Mouse (Mus musculus): ENCODE measurements at regions not wholly inside any gene's neighbourhood (a gene's known extent, or its start where the extent isn't known, plus 50 kb on each side); places are given as distances from the start of the nearest gene placed in this dataset.

DNA sequence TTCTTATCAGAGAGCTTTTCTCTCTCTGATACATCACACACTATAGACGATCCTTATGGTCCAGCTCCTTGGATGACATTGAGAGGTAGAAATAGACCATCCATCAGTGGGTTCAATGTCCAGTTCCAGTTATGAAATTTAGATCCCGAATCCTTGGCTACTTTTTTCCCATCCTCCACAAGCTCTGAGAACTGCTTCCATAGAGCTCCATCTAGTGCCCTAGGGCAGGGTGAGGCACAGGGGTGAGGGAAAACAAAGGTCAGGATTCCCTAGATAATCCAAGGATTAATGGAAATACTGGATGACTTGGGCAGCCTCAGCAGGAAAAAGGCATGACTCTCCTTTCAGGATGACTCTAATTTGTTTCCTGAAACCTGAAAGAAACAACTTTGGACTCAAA lies 732.1 kb downstream of the Gsdmc2 start:
- Histone ChIP-seq H3K4me3 (ENCODE audit: control insufficient read depth, low read depth, low read length) (no peak overlapping the region), H3K27ac (ENCODE audit: control insufficient read depth, insufficient read depth, low read depth, low read length) (no peak overlapping the region), H3K4me1 (ENCODE audit: control insufficient read depth, insufficient read depth, low read length) (no peaks in the 10 kb centered on the region), H3K27me3 (ENCODE audit: control insufficient read depth, insufficient read depth, low read length) (no peaks in the 10 kb centered on the region), H3K36me3 (ENCODE audit: control insufficient read depth, insufficient read depth, low read length) (no peaks in the 10 kb centered on the region)
- no peak for TF ChIP-seq POLR2A (IDR thresholded peaks at IDR 0.05; ENCODE audit: control insufficient read depth, low read depth, low read length)
- no peak for TF ChIP-seq CTCF (IDR thresholded peaks at IDR 0.05; ENCODE audit: control insufficient read depth, insufficient read depth, insufficient replicate concordance, low read depth, low read length)

GRCm38 (mm10) chr15:63100093-63100492 lies 744.9 kb downstream of the Gsdmc2 start:
- TF ChIP-seq CTCF (IDR thresholded peaks at IDR 0.05; ENCODE audit: control insufficient read depth, insufficient read depth, insufficient replicate concordance, low read depth, low read length) (no peak), POLR2A (IDR thresholded peaks at IDR 0.05; ENCODE audit: control insufficient read depth, low read depth, low read length) (no peak)
- H3K36me3 ChIP-seq (ENCODE audit: control insufficient read depth, insufficient read depth, low read length) = no peaks in the 10 kb centered on the region
- H3K27ac ChIP-seq (ENCODE audit: control insufficient read depth, insufficient read depth, low read depth, low read length) = no peak overlapping the region
- H3K27me3 ChIP-seq (ENCODE audit: control insufficient read depth, insufficient read depth, low read length) = no peaks in the 10 kb centered on the region
- no peaks in the 10 kb centered on the region for H3K4me1 ChIP-seq (ENCODE audit: control insufficient read depth, insufficient read depth, low read length)
- no peak overlapping the region for H3K4me3 ChIP-seq (ENCODE audit: control insufficient read depth, low read depth, low read length)

GRCm38 (mm10) chr15:63081972-63082371 lies 763.0 kb downstream of the Gsdmc2 start:
- no peak for TF ChIP-seq CTCF (IDR thresholded peaks at IDR 0.05; ENCODE audit: control insufficient read depth, insufficient read depth, insufficient replicate concordance, low read depth, low read length)
- no peak overlapping the region for H3K27ac ChIP-seq (ENCODE audit: control insufficient read depth, insufficient read depth, low read depth, low read length)
- no peaks in the 10 kb centered on the region for H3K27me3 ChIP-seq (ENCODE audit: control insufficient read depth, insufficient read depth, low read length)
- no peak overlapping the region for H3K4me3 ChIP-seq (ENCODE audit: control insufficient read depth, low read depth, low read length)
- no peaks in the 10 kb centered on the region for H3K4me1 ChIP-seq (ENCODE audit: control insufficient read depth, insufficient read depth, low read length)
- H3K36me3 ChIP-seq (ENCODE audit: control insufficient read depth, insufficient read depth, low read length) = no peaks in the 10 kb centered on the region

DNA sequence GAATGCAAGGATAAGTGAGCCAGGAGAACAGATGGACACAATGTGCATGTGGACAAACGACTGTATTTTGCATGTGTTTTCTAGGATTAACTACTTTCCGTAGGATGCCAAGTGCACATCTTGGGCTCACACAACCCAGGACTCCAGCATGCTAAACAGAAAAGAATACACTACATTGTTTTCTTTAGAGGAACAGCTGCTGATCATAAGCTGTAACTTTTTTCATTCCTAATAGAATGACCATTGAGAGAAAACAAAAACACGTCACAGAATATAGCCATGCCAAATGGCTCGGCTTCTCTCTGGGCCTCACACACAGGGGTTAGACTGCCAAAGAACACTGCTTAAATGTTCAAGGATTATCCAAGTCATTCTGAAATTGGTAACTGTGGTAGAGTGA lies 765.2 kb downstream of the Gsdmc2 start:
- Histone ChIP-seq H3K4me1 (ENCODE audit: control insufficient read depth, insufficient read depth, low read length) (no peaks in the 10 kb centered on the region), H3K36me3 (ENCODE audit: control insufficient read depth, insufficient read depth, low read length) (no peaks in the 10 kb centered on the region), H3K4me3 (ENCODE audit: control insufficient read depth, low read depth, low read length) (no peak overlapping the region), H3K27ac (ENCODE audit: control insufficient read depth, insufficient read depth, low read depth, low read length) (no peak overlapping the region), H3K27me3 (ENCODE audit: control insufficient read depth, insufficient read depth, low read length) (no peaks in the 10 kb centered on the region)
- TF ChIP-seq POLR2A (IDR thresholded peaks at IDR 0.05; ENCODE audit: control insufficient read depth, low read depth, low read length) (no peak), CTCF (IDR thresholded peaks at IDR 0.05; ENCODE audit: control insufficient read depth, insufficient read depth, insufficient replicate concordance, low read depth, low read length) (no peak)

DNA sequence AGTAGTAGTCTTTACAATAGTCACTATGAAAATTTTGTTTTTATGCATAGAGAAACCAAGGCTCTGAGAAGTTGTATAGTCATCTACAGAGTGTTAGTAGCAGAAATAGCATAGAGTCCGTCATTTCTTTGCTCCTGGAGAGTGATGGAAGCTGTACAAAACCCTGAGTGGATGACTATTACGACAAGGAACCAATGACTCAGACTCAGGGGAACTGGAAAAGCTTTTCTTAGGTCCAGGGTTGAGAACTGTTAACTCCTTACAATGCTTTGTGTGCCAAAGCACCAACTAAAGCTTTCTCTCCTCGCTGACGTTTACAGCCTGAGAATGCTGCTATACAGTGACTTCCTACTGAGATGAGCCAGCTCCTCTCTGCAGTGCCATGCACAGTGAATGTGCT lies 773.1 kb downstream of the Gsdmc2 start:
- Histone ChIP-seq H3K27ac (ENCODE audit: control insufficient read depth, insufficient read depth, low read depth, low read length) (no peak overlapping the region), H3K4me3 (ENCODE audit: control insufficient read depth, low read depth, low read length) (no peak overlapping the region), H3K4me1 (ENCODE audit: control insufficient read depth, insufficient read depth, low read length) (no peaks in the 10 kb centered on the region), H3K36me3 (ENCODE audit: control insufficient read depth, insufficient read depth, low read length) (no peaks in the 10 kb centered on the region), H3K27me3 (ENCODE audit: control insufficient read depth, insufficient read depth, low read length) (no peaks in the 10 kb centered on the region)
- TF ChIP-seq CTCF (IDR thresholded peaks at IDR 0.05; ENCODE audit: control insufficient read depth, insufficient read depth, insufficient replicate concordance, low read depth, low read length) = no peak
- no peak for TF ChIP-seq POLR2A (IDR thresholded peaks at IDR 0.05; ENCODE audit: control insufficient read depth, low read depth, low read length)

- no peak for TF ChIP-seq POLR2A (IDR thresholded peaks at IDR 0.05; ENCODE audit: control insufficient read depth, low read depth, low read length)
- no peak for TF ChIP-seq CTCF (IDR thresholded peaks at IDR 0.05; ENCODE audit: control insufficient read depth, insufficient read depth, insufficient replicate concordance, low read depth, low read length)
- Histone ChIP-seq H3K27me3 (ENCODE audit: control insufficient read depth, insufficient read depth, low read length) (no peaks in the 10 kb centered on the region), H3K27ac (ENCODE audit: control insufficient read depth, insufficient read depth, low read depth, low read length) (no peak overlapping the region)
These were observed 777.9 kb downstream of the Gsdmc2 start for GRCm38 (mm10) chr15:63067126-63067525.

GRCm38 (mm10) chr15:63066020-63066439 lies 778.9 kb downstream of the Gsdmc2 start:
- TF ChIP-seq CTCF (IDR thresholded peaks at IDR 0.05; ENCODE audit: control insufficient read depth, insufficient read depth, insufficient replicate concordance, low read depth, low read length) = no peak
- TF ChIP-seq POLR2A (IDR thresholded peaks at IDR 0.05; ENCODE audit: control insufficient read depth, low read depth, low read length) = no peak
- Histone ChIP-seq H3K27ac (ENCODE audit: control insufficient read depth, insufficient read depth, low read depth, low read length) (no peak overlapping the region), H3K4me1 (ENCODE audit: control insufficient read depth, insufficient read depth, low read length) (no peaks in the 10 kb centered on the region), H3K4me3 (ENCODE audit: control insufficient read depth, low read depth, low read length) (no peak overlapping the region), H3K27me3 (ENCODE audit: control insufficient read depth, insufficient read depth, low read length) (no peaks in the 10 kb centered on the region), H3K36me3 (ENCODE audit: control insufficient read depth, insufficient read depth, low read length) (no peaks in the 10 kb centered on the region)

More at GRCm38 (mm10) chr15:63067126-63067525, 777.9 kb downstream of the Gsdmc2 start:
- H3K4me1 ChIP-seq (ENCODE audit: control insufficient read depth, insufficient read depth, low read length) = no peaks in the 10 kb centered on the region
- no peak overlapping the region for H3K4me3 ChIP-seq (ENCODE audit: control insufficient read depth, low read depth, low read length)
- H3K36me3 ChIP-seq (ENCODE audit: control insufficient read depth, insufficient read depth, low read length) = no peaks in the 10 kb centered on the region

- Histone ChIP-seq H3K27ac (ENCODE audit: control insufficient read depth, insufficient read depth, low read depth, low read length) (no peak overlapping the region), H3K27me3 (ENCODE audit: control insufficient read depth, insufficient read depth, low read length) (no peaks in the 10 kb centered on the region), H3K4me1 (ENCODE audit: control insufficient read depth, insufficient read depth, low read length) (no peaks in the 10 kb centered on the region), H3K4me3 (ENCODE audit: control insufficient read depth, low read depth, low read length) (no peak overlapping the region), H3K36me3 (ENCODE audit: control insufficient read depth, insufficient read depth, low read length) (no peaks in the 10 kb centered on the region)
- no peak for TF ChIP-seq POLR2A (IDR thresholded peaks at IDR 0.05; ENCODE audit: control insufficient read depth, low read depth, low read length)
- no peak for TF ChIP-seq CTCF (IDR thresholded peaks at IDR 0.05; ENCODE audit: control insufficient read depth, insufficient read depth, insufficient replicate concordance, low read depth, low read length)
These were observed 783.1 kb downstream of the Gsdmc2 start for GRCm38 (mm10) chr15:63061891-63062290.

Measured in testis, adult 2 months (tissue).